Mouse (Mus musculus): ENCODE measurements around the gene Gm49711.

GRCm38 (mm10) chr16:92147631-92148366 is 89.7 kb downstream of the Gm49711 start:
- TF ChIP-seq CTCF (IDR thresholded peaks at IDR 0.05; ENCODE audit: extremely low read depth, insufficient read depth, insufficient read length, insufficient replicate concordance), result no peak
- TF ChIP-seq POLR2A (IDR thresholded peaks at IDR 0.05; ENCODE audit: low read depth, low read length), result no peak

Data from spleen, adult 2 months (tissue).